Mouse (Mus musculus) bone marrow, adult 2 months (tissue): ENCODE measurements around the gene Cd244a.

ENCODE experiments used
- CTCF ChIP-seq: fragments of 200-500 bp; IDR thresholded peaks from 2 replicates; pipeline ENCODE4 v1.5.1; 2011; ENCODE audit warnings: low read length, control low read depth; ENCODE audit not compliant: control insufficient read depth, insufficient read depth
- POLR2A ChIP-seq: fragments of 200-500 bp; IDR thresholded peaks from 2 replicates; pipeline ENCODE4 v1.6.1; 2011; ENCODE audit warnings: low read depth, mild to moderate bottlenecking, control low read depth, low read length, borderline replicate concordance; ENCODE audit not compliant: control insufficient read depth

DNA sequence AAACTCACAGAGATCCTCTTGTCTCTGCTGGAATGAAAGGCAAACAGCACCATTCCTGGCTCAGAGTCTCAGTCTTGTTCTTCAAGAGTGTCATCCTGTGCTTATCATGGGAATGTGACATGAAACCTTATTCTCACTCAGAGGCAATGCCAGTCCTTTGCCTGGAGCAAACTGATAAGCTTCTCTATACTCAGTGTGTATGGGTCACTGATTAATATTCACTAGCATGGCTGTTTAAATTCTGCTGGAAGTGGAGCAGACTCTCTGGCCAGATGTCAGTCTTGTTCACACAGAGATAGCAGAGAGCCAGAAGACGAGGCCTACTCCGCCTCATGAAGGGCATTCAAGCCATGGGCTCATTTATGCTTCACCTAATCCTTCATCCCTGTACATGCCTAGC lies 25.6 kb downstream of the Cd244a start:
- TF ChIP-seq CTCF, result no peak
- TF ChIP-seq POLR2A, result no peak
